Mouse (Mus musculus): Measurements from ENCODE around the gene Dpm3. TPM values are rescaled to one million over a fixed set of nuclear protein-coding genes. Genes with fewer than 3 reads are reported as not detected.

Gene Dpm3
- total RNA-seq, 2 experiments from 2014 or later: 24.7 to 28.8 TPM

GRCm38 (mm10) chr3:89231772-89232275, 27.3 kb upstream of the Dpm3 start:
- no peak for DNase-seq

- DNase-seq: no peak
Measured at GRCm38 (mm10) chr3:89232614-89233013, 26.5 kb upstream of the Dpm3 start.

GRCm38 (mm10) chr3:89233562-89234110, 25.5 kb upstream of the Dpm3 start:
- no peak for DNase-seq

- DNase-seq: no peak
Measured at GRCm38 (mm10) chr3:89236516-89236915, 22.6 kb upstream of the Dpm3 start.

GRCm38 (mm10) chr3:89237682-89238081, 21.5 kb upstream of the Dpm3 start:
- DNase-seq: no peak

- DNase-seq: no peak
Measured at GRCm38 (mm10) chr3:89238494-89238893, 20.7 kb upstream of the Dpm3 start.

- no peak for DNase-seq
Measured at GRCm38 (mm10) chr3:89242331-89242895, 16.7 kb upstream of the Dpm3 start.

GRCm38 (mm10) chr3:89243609-89244008, 15.5 kb upstream of the Dpm3 start:
- no peak for DNase-seq

- no peak for DNase-seq
Measured at GRCm38 (mm10) chr3:89244158-89244981, 14.8 kb upstream of the Dpm3 start.

GRCm38 (mm10) chr3:89244982-89245687, 14.0 kb upstream of the Dpm3 start:
- no peak for DNase-seq

GRCm38 (mm10) chr3:89245688-89246171, 13.4 kb upstream of the Dpm3 start, which contains the start of gene Krtcap2:
Gene Krtcap2 (plus strand): TSS chr3:89245966.
- DNase-seq: no peak

GRCm38 (mm10) chr3:89246261-89247100, 12.7 kb upstream of the Dpm3 start, which contains the start of gene Trim46:
Gene Trim46 (minus strand): TSS chr3:89246309.
- DNase-seq: peak; percentile 83

GRCm38 (mm10) chr3:89247466-89247865, 11.7 kb upstream of the Dpm3 start:
- DNase-seq: no peak

- DNase-seq: peak; percentile 58
Measured at GRCm38 (mm10) chr3:89250435-89251040, 8.6 kb upstream of the Dpm3 start.

GRCm38 (mm10) chr3:89251365-89251895, 7.7 kb upstream of the Dpm3 start:
- DNase-seq: peak; percentile 76

- DNase-seq: no peak
Measured at GRCm38 (mm10) chr3:89254994-89255393, 4.2 kb upstream of the Dpm3 start.

GRCm38 (mm10) chr3:89256177-89256576, 3.0 kb upstream of the Dpm3 start:
- DNase-seq: no peak

GRCm38 (mm10) chr3:89260211-89260610, 1.1 kb downstream of the Dpm3 start:
- DNase-seq: no peak

- no peak for DNase-seq
Measured at GRCm38 (mm10) chr3:89262417-89262816, 3.3 kb downstream of the Dpm3 start.

GRCm38 (mm10) chr3:89266439-89266893, 7.3 kb downstream of the Dpm3 start:
- peak; percentile 58 for DNase-seq

Data from gastrocnemius, postnatal 25 days (tissue).